In the genomic region with DNA sequence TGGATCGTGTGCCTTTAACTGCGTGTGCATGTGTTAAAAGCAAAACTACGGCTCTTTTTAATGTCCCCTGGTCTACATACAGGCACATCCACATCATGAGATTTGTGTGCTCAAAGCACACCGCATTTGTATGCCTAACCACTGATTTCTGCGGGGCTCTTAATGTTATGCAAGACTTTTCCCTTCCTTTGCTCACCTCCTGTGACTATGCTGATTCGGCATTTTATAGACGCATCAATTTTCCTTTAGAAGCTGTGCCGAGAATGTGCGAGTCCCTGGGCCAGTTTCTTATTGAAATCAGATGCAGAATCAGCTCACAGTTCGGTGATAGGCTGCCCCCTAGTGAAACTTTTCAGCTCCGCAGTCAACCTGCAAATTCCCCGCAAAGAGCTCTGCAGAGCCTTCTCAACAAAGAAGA, we compare ENCODE assay signal across 8 mouse cellular contexts.
A peak's percentile ranks its signal among the peaks of the same experiment; 100 is the strongest.
DNase-seq lines count a peak whose midpoint lies in the region; ATAC-seq and TF ChIP-seq lines count a peak whose summit lies in the region.

No protein-coding gene starts in this region.

- 0 out of 2 replicates have a peak, but pooled peaks have one; percentile 47 for ATAC-seq in heart, embryonic 15.5 days (replicated peaks; ENCODE audit: insufficient number of reproducible peaks, insufficient read depth, low FRiP score, low read depth)
- ATAC-seq in liver, embryonic 12.5 days = no peak
- peak; percentile 72 for ATAC-seq in neural tube, embryonic 11.5 days (ENCODE audit: insufficient read depth, low FRiP score, low TSS enrichment)
- ATAC-seq in stomach, embryonic 16.5 days (ENCODE audit: insufficient read depth, low FRiP score) = no peak

- peak; percentile 92 for TF ChIP-seq CTCF in brain, embryonic 14.5 days (IDR thresholded peaks at IDR 0.05; ENCODE audit: borderline replicate concordance, extremely low read depth, insufficient read depth, insufficient read length)

- peak overlapping the region; percentile 78 for H3K4me2 ChIP-seq in heart, embryonic 15.5 days
- peak overlapping the region; percentile 49 for H3K4me2 ChIP-seq in liver, embryonic 12.5 days
- H3K4me2 ChIP-seq in neural tube, embryonic 11.5 days (ENCODE audit: low read depth) = peak overlapping the region; percentile 39
- peak overlapping the region; percentile 62 for H3K4me2 ChIP-seq in stomach, embryonic 16.5 days (ENCODE audit: low read depth, low read length)

- peak; percentile 78 for DNase-seq in CD4-positive helper T cell, adult 2 months (ENCODE audit: low read depth, low spot score)
- DNase-seq in brain, embryonic 14.5 days (ENCODE audit: low read depth) = peak; percentile 97
- DNase-seq in forebrain, embryonic 10.5 days (ENCODE audit: extremely low spot score, low spot score) = peak; percentile 79
- DNase-seq in kidney, postnatal 14 days = peak; percentile 90
- DNase-seq in neural tube, embryonic 11.5 days (ENCODE audit: low spot score) = peak; percentile 90

- 11% methylated on average over 12 of the region's 12 CpGs for WGBS in forebrain, embryonic 10.5 days
- 3% methylated on average over 12 of the region's 12 CpGs for WGBS in heart, embryonic 15.5 days
- 9% methylated on average over 12 of the region's 12 CpGs for WGBS in liver, embryonic 12.5 days (ENCODE audit: insufficient replicate concordance)
- WGBS in neural tube, embryonic 11.5 days = 8% methylated on average over 12 of the region's 12 CpGs
- 5% methylated on average over 12 of the region's 12 CpGs for WGBS in stomach, embryonic 16.5 days

- H3K27ac ChIP-seq in forebrain, embryonic 10.5 days = 0 out of 2 replicates have a peak overlapping the region, but pooled peaks have one; percentile 40
- H3K27ac ChIP-seq in heart, embryonic 15.5 days = peak overlapping the region; percentile 84
- no peak overlapping the region for H3K27ac ChIP-seq in liver, embryonic 12.5 days
- H3K27ac ChIP-seq in neural tube, embryonic 11.5 days (ENCODE audit: low read depth, low read length) = 0 out of 2 replicates have a peak overlapping the region, but pooled peaks have one; percentile 41
- no peak overlapping the region for H3K27ac ChIP-seq in stomach, embryonic 16.5 days (ENCODE audit: low read length)

- no peak for TF ChIP-seq POLR2A in brain, embryonic 14.5 days (IDR thresholded peaks at IDR 0.05; ENCODE audit: borderline replicate concordance, extremely low read depth, insufficient read depth, insufficient read length, poor library complexity, severe bottlenecking)

- H3K4me1 ChIP-seq in forebrain, embryonic 10.5 days = peaks cover 9% of the 10 kb centered on the region
- H3K4me1 ChIP-seq in heart, embryonic 15.5 days (replicated peaks) = peaks cover 9% of the 10 kb centered on the region
- no peaks in the 10 kb centered on the region for H3K4me1 ChIP-seq in liver, embryonic 12.5 days
- no peaks in the 10 kb centered on the region for H3K4me1 ChIP-seq in neural tube, embryonic 11.5 days (ENCODE audit: control insufficient read depth, insufficient read depth, low read length)
- peaks cover 3% of the 10 kb centered on the region; the same call in 1 of the 2 replicates for H3K4me1 ChIP-seq in stomach, embryonic 16.5 days (ENCODE audit: control insufficient read depth, insufficient read depth, low read length)

- no peaks in the 10 kb centered on the region for H3K9me3 ChIP-seq in forebrain, embryonic 10.5 days
- no peaks in the 10 kb centered on the region for H3K9me3 ChIP-seq in heart, embryonic 15.5 days (replicated peaks)
- no peaks in the 10 kb centered on the region for H3K9me3 ChIP-seq in liver, embryonic 12.5 days (replicated peaks)
- no peaks in the 10 kb centered on the region for H3K9me3 ChIP-seq in neural tube, embryonic 11.5 days (ENCODE audit: control insufficient read depth, low read length)
- H3K9me3 ChIP-seq in stomach, embryonic 16.5 days (replicated peaks; ENCODE audit: control insufficient read depth, low read length) = no peaks in the 10 kb centered on the region

- H3K4me3 ChIP-seq in forebrain, embryonic 10.5 days = peak overlapping the region; percentile 30
- peak overlapping the region; percentile 57 for H3K4me3 ChIP-seq in heart, embryonic 15.5 days
- H3K4me3 ChIP-seq in liver, embryonic 12.5 days = no peak overlapping the region
- peak overlapping the region; percentile 18; the same call in 1 of the 2 replicates for H3K4me3 ChIP-seq in neural tube, embryonic 11.5 days (ENCODE audit: low read depth, low read length)
- peak overlapping the region; percentile 50 for H3K4me3 ChIP-seq in stomach, embryonic 16.5 days (replicated peaks; ENCODE audit: low read length)

- peak overlapping the region; percentile 37 for H3K9ac ChIP-seq in heart, embryonic 15.5 days
- H3K9ac ChIP-seq in liver, embryonic 12.5 days = no peak overlapping the region
- no peak overlapping the region for H3K9ac ChIP-seq in neural tube, embryonic 11.5 days (ENCODE audit: low read length)
- H3K9ac ChIP-seq in stomach, embryonic 16.5 days (ENCODE audit: low read length) = peak overlapping the region; percentile 58

- H3K27me3 ChIP-seq in forebrain, embryonic 10.5 days (ENCODE audit: poor library complexity, severe bottlenecking) = peaks cover 40% of the 10 kb centered on the region
- no peaks in the 10 kb centered on the region for H3K27me3 ChIP-seq in heart, embryonic 15.5 days
- H3K27me3 ChIP-seq in liver, embryonic 12.5 days (replicated peaks) = 0 out of 2 replicates have a peak, but pooled peaks cover 3% of the 10 kb centered on the region
- H3K27me3 ChIP-seq in neural tube, embryonic 11.5 days (ENCODE audit: control insufficient read depth, insufficient read depth, low read length) = no peaks in the 10 kb centered on the region
- no peaks in the 10 kb centered on the region for H3K27me3 ChIP-seq in stomach, embryonic 16.5 days (ENCODE audit: control insufficient read depth, insufficient read depth, low read length)

- H3K36me3 ChIP-seq in forebrain, embryonic 10.5 days (replicated peaks) = no peaks in the 10 kb centered on the region
- no peaks in the 10 kb centered on the region for H3K36me3 ChIP-seq in heart, embryonic 15.5 days
- H3K36me3 ChIP-seq in liver, embryonic 12.5 days = no peaks in the 10 kb centered on the region
- H3K36me3 ChIP-seq in neural tube, embryonic 11.5 days (ENCODE audit: control insufficient read depth, insufficient read depth, low read length) = no peaks in the 10 kb centered on the region
- no peaks in the 10 kb centered on the region for H3K36me3 ChIP-seq in stomach, embryonic 16.5 days (ENCODE audit: control insufficient read depth, insufficient read depth, low read length)

Comparison
In these comparisons a context has a peak if more than half of its experiments do, and no peak if none do; other contexts are left out.
1. H3K27ac ChIP-seq: peak in forebrain, embryonic 10.5 days (single experiment), heart, embryonic 15.5 days (single experiment) and neural tube, embryonic 11.5 days (single experiment); none in liver, embryonic 12.5 days (single experiment) and stomach, embryonic 16.5 days (single experiment).
2. ATAC-seq: peak in heart, embryonic 15.5 days (single experiment) and neural tube, embryonic 11.5 days (single experiment); none in liver, embryonic 12.5 days (single experiment) and stomach, embryonic 16.5 days (single experiment).
3. H3K9ac ChIP-seq: peak in heart, embryonic 15.5 days (single experiment) and stomach, embryonic 16.5 days (single experiment); none in liver, embryonic 12.5 days (single experiment) and neural tube, embryonic 11.5 days (single experiment).
4. Peak in every context shown above with its lines, with median percentiles within 50 percentile points of each other: DNase-seq and H3K4me2 ChIP-seq.